Mouse (Mus musculus) c-Kit-negative CD71-positive TER-119-positive erythroid progenitor cells, embryonic 14.5 days (primary cell): ENCODE data around the gene Mettl26.

Experiments
- DNase-seq: peaks from one replicate; pipeline ENCODE4 v3.0.0-alpha.2; 2013; ENCODE audit warnings: low read depth, low spot score

The Mettl26 gene

GRCm38 (mm10) chr17:25837076-25837410, 37.8 kb upstream of the Mettl26 start, which contains the start of gene Rhbdl1:
Gene Rhbdl1 (minus strand): TSS chr17:25837295.
- no peak for DNase-seq

- DNase-seq = no peak
These were observed 37.3 kb upstream of the Mettl26 start for GRCm38 (mm10) chr17:25837533-25837932.

GRCm38 (mm10) chr17:25838904-25839303, 36.0 kb upstream of the Mettl26 start:
- no peak for DNase-seq

- no peak for DNase-seq
These were observed 35.2 kb upstream of the Mettl26 start for GRCm38 (mm10) chr17:25839455-25840235.

- no peak for DNase-seq
These were observed 34.4 kb upstream of the Mettl26 start for GRCm38 (mm10) chr17:25840519-25840918.

- DNase-seq = no peak
These were observed 33.6 kb upstream of the Mettl26 start, which contains the start of gene Gm20683 for GRCm38 (mm10) chr17:25841117-25841880. Gene Gm20683 (minus strand): TSS chr17:25841763.

- DNase-seq = no peak
These were observed 32.4 kb upstream of the Mettl26 start for GRCm38 (mm10) chr17:25842509-25842908.

GRCm38 (mm10) chr17:25843122-25843521, 31.8 kb upstream of the Mettl26 start:
- no peak for DNase-seq

- no peak for DNase-seq
These were observed 31.1 kb upstream of the Mettl26 start for GRCm38 (mm10) chr17:25843636-25844395.

- peak; percentile 85 for DNase-seq
These were observed 30.4 kb upstream of the Mettl26 start, which contains the start of gene Rhot2 for GRCm38 (mm10) chr17:25844396-25844901. Gene Rhot2 (minus strand): TSS chr17:25844851.

GRCm38 (mm10) chr17:25860229-25860628, 14.6 kb upstream of the Mettl26 start:
- DNase-seq = no peak

GRCm38 (mm10) chr17:25860832-25861703, 13.8 kb upstream of the Mettl26 start, which contains the start of gene Wdr90:
Gene Wdr90 (minus strand): TSS chr17:25861501.
- DNase-seq = peak; percentile 71

GRCm38 (mm10) chr17:25861704-25862612, 12.9 kb upstream of the Mettl26 start:
- no peak for DNase-seq

GRCm38 (mm10) chr17:25863681-25864080, 11.2 kb upstream of the Mettl26 start:
- DNase-seq = no peak

- no peak for DNase-seq
These were observed 10.6 kb upstream of the Mettl26 start for GRCm38 (mm10) chr17:25864311-25864710.

- no peak for DNase-seq
These were observed 9.6 kb upstream of the Mettl26 start for GRCm38 (mm10) chr17:25865288-25865687.

GRCm38 (mm10) chr17:25866172-25866571, 8.7 kb upstream of the Mettl26 start:
- no peak for DNase-seq

GRCm38 (mm10) chr17:25867509-25867835, 7.4 kb upstream of the Mettl26 start:
- DNase-seq = no peak

- DNase-seq = no peak
These were observed 6.9 kb upstream of the Mettl26 start for GRCm38 (mm10) chr17:25867836-25868600.
